Mouse (Mus musculus) olfactory bulb, adult 2 months (tissue): ENCODE measurements around the gene Arl15.

Source experiments
- CTCF ChIP-seq: fragments of 200-500 bp; IDR thresholded peaks from 2 replicates; pipeline ENCODE4 v1.5.1; 2012; ENCODE audit warnings: low read depth, mild to moderate bottlenecking, low read length, moderate library complexity; ENCODE audit not compliant: insufficient read depth
- POLR2A ChIP-seq: fragments of 200-500 bp; IDR thresholded peaks from 2 replicates; pipeline ENCODE4 v1.6.1; 2012; ENCODE audit warnings: mild to moderate bottlenecking, low read depth, low read length, moderate library complexity; ENCODE audit not compliant: insufficient read depth

- no peak for TF ChIP-seq CTCF
- TF ChIP-seq POLR2A = no peak
Measured at GRCm38 (mm10) chr13:114166439-114167183, 372.3 kb downstream of the Arl15 start.
